Mouse (Mus musculus) adrenal gland, postnatal 25 days (tissue): ENCODE measurements around the gene Prdx5. TPM values are rescaled to one million over a fixed set of nuclear protein-coding genes. Genes with fewer than 3 reads are reported as not detected.

Source experiments
- DNase-seq: peaks from one replicate; pipeline ENCODE4 v3.0.0; 2021; ENCODE audit warnings: mixed read lengths
- microRNA-seq, 2 experiments: library from miRNA; unstranded; fragments of <30 nt; microRNA quantifications; one replicate each; pipeline ENCODE4 v1.2.0; 2021
- total RNA-seq: library from RNA; stranded (reverse); gene quantifications from 2 replicates; pipeline ENCODE4 v1.2.3, GENCODE M21; 2021

The Prdx5 gene
- total RNA-seq, 1 experiment from 2014 or later = 278 TPM

DNA sequence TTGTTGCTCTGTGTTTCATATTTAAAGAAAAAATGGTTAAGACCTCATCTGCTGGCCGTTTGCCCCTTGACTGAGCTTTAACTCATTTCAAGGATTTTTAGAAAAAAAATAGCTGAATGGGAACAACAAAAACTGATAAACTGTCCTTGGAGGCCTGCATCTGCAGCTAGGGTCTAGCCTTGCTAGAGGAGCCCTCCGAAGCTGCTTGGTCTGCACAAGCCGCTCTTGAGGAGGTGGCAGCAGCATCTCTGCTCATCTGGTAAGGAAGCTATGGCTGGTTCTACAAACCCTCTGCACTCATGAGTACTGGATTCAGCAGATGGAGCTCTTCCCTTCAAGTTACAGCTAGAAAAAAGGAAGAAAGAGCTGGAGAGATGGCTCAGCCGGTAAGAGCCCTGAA, 31.9 kb downstream of the Prdx5 start:
- DNase-seq = no peak

DNA sequence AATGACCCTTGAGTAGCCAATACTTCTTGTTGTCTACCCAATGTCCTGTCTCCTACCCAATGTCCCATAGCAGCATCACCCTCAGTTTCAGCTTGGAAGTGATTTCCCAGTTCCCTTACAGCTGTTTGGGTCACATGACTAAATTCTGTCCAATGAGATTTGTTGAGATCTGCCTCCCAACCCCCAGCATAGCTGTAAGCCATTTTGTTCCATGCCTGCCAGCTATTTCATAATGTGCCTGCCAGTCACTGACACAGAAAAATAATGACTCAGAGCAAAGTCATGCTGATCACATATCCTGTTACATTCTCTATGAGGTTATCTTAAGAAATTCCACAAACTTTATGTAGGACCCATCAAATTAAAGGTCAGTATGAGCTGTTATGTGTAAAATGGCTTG, 33.1 kb downstream of the Prdx5 start:
- DNase-seq = no peak

DNA sequence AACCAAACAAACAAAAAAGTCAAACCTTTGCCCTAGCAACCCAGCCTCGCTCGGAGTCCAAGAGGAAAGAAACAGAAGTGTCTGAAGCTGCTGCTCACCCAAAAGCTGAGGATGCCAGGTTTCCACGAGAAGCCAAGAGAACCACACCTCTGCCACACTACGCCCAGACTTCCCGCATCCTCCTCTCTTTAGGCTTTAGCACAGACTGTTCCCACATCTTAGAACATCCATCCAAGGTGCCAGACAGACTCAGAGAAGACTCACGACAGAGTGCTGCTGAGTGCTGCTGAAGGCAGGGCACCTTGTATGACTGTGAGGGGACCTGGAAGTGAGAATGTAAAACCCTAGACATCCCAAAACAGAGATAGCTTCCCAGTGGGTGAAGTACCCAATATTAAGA, 34.1 kb downstream of the Prdx5 start:
- no peak for DNase-seq

- DNase-seq = no peak
Observed at GRCm38 (mm10) chr19:6874257-6874656, 35.6 kb downstream of the Prdx5 start.

DNA sequence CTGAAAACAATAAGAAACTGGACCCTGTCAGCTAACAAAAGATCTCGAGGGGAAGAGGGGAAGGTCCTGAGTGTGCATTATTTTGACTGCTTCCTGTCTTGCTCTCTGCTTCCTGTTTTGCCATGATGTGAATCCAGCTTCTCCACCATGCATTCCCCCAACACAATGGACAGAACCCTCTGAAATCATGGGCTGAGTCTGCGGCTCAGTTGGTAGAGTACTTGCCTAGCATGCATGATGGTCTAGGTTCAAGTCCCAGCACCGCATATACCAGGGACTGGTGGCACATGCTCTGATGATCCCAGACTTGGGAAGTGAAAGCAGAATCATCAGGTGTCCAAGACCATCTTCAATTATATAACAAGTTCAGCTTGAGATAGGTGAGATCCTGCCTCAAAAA, 37.2 kb downstream of the Prdx5 start:
- DNase-seq = no peak

DNA sequence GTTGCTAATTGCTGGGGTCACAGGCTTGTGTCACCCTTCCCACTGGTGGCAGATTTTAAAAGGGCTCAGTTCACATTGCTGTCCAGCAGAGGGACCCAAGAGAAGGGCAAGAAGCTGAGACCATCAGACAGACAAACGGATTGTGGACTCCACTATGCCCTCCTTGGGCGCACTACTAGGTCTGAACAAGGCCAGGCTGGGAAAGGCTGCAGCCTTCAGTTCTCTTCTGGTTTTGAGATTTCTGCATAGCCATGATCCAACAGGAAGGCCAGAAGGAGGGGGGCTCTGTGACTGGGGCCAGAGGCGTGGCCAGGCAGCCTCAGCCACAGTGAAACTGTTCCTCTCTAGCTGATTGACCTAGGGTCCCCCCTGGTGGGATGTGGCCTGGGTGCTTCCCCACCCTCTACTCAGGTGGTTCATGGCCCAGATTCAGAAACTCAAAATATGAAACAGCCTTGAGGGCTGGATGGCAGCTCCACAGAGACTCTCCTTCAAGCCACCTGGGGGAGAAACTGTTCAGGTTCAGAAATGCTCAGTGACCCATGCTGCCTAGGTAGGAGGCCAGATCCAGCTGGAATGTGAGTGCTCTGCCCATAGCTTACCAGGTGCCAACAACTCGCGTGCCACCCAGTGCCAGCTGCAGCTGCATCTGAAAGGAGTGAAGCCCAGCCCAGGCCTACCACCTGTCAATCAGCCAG, 38.2 kb downstream of the Prdx5 start:
- DNase-seq = no peak

DNA sequence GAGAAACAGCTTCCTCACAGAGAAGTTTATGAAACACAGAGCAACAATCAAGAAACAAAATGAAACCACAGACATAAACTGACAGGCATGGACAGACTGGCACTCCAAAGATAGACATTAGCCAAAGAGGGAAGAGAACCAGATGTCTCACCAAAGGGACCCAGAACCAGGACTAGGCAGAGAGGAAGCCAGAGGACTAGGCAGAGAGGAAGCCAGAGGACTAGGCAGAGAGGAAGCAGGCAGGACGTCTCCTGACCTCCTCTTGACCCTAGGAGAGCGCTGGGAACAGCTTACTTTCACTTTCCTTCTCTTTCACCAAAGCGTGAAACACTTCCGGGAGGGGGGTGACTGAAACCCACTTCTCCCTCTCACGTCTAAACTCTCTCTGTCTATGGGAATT, 40.6 kb downstream of the Prdx5 start:
- peak; percentile 39 for DNase-seq

DNA sequence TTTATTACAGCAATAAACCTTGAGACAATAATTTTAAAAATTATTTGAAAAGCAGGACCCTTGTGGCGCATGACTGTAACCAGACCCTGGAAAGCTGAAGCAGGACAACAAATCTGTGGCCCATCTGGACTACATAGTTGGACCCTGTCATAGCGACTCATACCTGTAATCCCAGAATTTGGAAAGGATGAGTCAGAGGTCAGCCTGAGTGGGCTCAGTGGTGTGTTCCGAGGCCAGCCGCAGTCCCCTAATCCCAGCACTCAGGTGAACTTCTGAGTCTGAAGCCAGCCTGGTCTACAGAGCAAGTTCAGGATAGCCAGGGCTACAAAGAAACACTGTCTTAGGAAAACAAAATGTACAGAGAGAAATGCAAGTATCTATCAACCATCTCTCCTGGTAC, 48.5 kb downstream of the Prdx5 start:
- DNase-seq = no peak

GRCm38 (mm10) chr19:6860706-6861105, 49.2 kb downstream of the Prdx5 start:
- no peak for DNase-seq

DNA sequence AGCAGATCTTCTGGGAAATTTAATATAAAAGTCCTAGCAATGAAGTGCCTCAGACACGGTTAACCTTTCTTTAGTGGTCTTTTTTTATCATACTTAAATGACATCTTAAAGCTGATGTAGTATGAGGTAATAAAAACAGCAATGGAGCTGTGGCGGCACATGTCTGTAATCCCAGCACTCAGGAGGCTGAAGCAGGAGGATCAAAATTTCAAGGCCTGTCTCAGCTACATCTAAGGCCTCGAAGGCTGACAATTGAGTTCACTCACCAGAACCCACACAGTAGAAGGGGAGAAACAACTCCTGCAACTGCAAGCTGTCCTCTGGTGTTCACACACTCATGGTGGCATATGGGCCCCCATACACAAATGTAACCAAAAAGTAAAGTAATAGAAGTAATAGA, 49.9 kb downstream of the Prdx5 start:
- DNase-seq = no peak

GRCm38 (mm10) chr19:6859032-6859651, 50.8 kb downstream of the Prdx5 start:
- DNase-seq = no peak

DNA sequence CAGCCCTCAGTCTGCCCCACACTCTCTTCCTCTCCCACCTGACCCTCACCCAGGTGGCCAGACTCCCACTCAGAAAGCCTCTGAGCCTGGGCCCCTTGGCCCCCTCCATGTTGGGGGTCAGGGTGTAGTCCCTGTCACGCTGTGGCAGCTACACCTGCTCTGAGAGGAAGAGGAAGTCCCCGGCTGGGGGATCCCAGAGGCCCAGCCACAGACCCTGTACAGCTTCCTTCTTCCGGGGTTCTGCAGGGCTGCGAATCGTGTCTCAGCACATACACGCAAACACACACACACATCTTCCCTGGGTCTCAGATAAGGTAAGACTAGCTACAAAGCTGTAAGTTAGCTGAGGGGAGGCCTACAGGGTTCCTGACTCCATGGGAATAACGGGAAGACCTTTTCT, 51.9 kb downstream of the Prdx5 start, which contains the start of gene Ccdc88b:
Gene Ccdc88b, minus strand, starts transcription at position 181 of the 400 bp plus-strand sequence.
- no peak for DNase-seq

GRCm38 (mm10) chr19:6857391-6858005, 52.4 kb downstream of the Prdx5 start:
- no peak for DNase-seq

GRCm38 (mm10) chr19:6857003-6857360, 52.9 kb downstream of the Prdx5 start:
- DNase-seq = no peak

Small RNAs within 50 kb of the gene (microRNA-seq; reads per million reads assigned to microRNA genes)
- gene Mir6990 = 0.69 to 1.4 reads per million in 2 experiments

Other genes with a start within 250 kb of the Prdx5 start
- gene Rps6ka4, start 69.5 kb downstream of the Prdx5 start, total RNA-seq = 25.9 and 38.6 TPM in 2 replicates
- gene Ccdc88b, start 51.9 kb downstream of the Prdx5 start, total RNA-seq = 0.62 and 1.1 TPM in 2 replicates
- 95.2 and 108 TPM in 2 replicates for gene Trmt112, start 408 bp downstream of the Prdx5 start, total RNA-seq
- gene Esrra, start 11.7 kb upstream of the Prdx5 start, total RNA-seq = 44.2 and 44.6 TPM in 2 replicates
- gene Catsperz, start 15.3 kb upstream of the Prdx5 start, total RNA-seq = not detected in 2 replicates
- 0.12 TPM in 1 of 2 replicates, not detected in the other for gene Kcnk4, start 24.4 kb upstream of the Prdx5 start, total RNA-seq
- gene Bad, start 31.8 kb upstream of the Prdx5 start, total RNA-seq = 44.1 and 53.7 TPM in 2 replicates
- 48.7 and 54.8 TPM in 2 replicates for gene Gpr137, start 32.4 kb upstream of the Prdx5 start, total RNA-seq
- gene Ppp1r14b, start 64.9 kb upstream of the Prdx5 start, total RNA-seq = 140 and 178 TPM in 2 replicates
- gene Plcb3, start 66.4 kb upstream of the Prdx5 start, total RNA-seq = 49.1 and 59.8 TPM in 2 replicates
- gene Fkbp2, start 70.4 kb upstream of the Prdx5 start, total RNA-seq = 102 and 139 TPM in 2 replicates
- gene Vegfb, start 77.5 kb upstream of the Prdx5 start, total RNA-seq = 86.0 and 90.9 TPM in 2 replicates
- gene Dnajc4, start 82.5 kb upstream of the Prdx5 start, total RNA-seq = 46.9 and 50.3 TPM in 2 replicates
- gene Nudt22, start 86.0 kb upstream of the Prdx5 start, total RNA-seq = 35.9 and 50.6 TPM in 2 replicates
- gene Trpt1, start 86.0 kb upstream of the Prdx5 start, total RNA-seq = 15.9 and 19.5 TPM in 2 replicates
- 4.2 and 4.4 TPM in 2 replicates for gene Fermt3, start 109.4 kb upstream of the Prdx5 start, total RNA-seq
- gene Stip1, start 129.9 kb upstream of the Prdx5 start, total RNA-seq = 158 and 239 TPM in 2 replicates
- gene Macrod1, start 146.7 kb upstream of the Prdx5 start, total RNA-seq = 42.7 and 52.1 TPM in 2 replicates
- gene Flrt1, start 195.6 kb upstream of the Prdx5 start, total RNA-seq = 1.6 and 2.0 TPM in 2 replicates